Mouse (Mus musculus): ENCODE data around the gene Nos3.

Nos3 gene

GRCm38 (mm10) chr5:24364508-24364907 is at the start of gene Nos3:
Gene Nos3 (plus strand): TSS chr5:24364810.
- no peak for DNase-seq (ENCODE audit: low spot score)

- no peak for DNase-seq (ENCODE audit: low spot score)
Measured at GRCm38 (mm10) chr5:24319776-24320466, 44.7 kb upstream of the Nos3 start.

GRCm38 (mm10) chr5:24320467-24320813 is 44.2 kb upstream of the Nos3 start:
- no peak for DNase-seq (ENCODE audit: low spot score)

- no peak for DNase-seq (ENCODE audit: low spot score)
Measured at GRCm38 (mm10) chr5:24320894-24321293, 43.7 kb upstream of the Nos3 start.

- no peak for DNase-seq (ENCODE audit: low spot score)
Measured at GRCm38 (mm10) chr5:24321711-24322682, 42.6 kb upstream of the Nos3 start.

- no peak for DNase-seq (ENCODE audit: low spot score)
Measured at GRCm38 (mm10) chr5:24325251-24325650, 39.4 kb upstream of the Nos3 start.

GRCm38 (mm10) chr5:24326166-24326841 is 38.3 kb upstream of the Nos3 start:
- DNase-seq (ENCODE audit: low spot score): no peak

GRCm38 (mm10) chr5:24326842-24327417 is 37.7 kb upstream of the Nos3 start:
- no peak for DNase-seq (ENCODE audit: low spot score)

- DNase-seq (ENCODE audit: low spot score): peak; percentile 1
Measured at GRCm38 (mm10) chr5:24328813-24329211, 35.8 kb upstream of the Nos3 start.

- DNase-seq (ENCODE audit: low spot score): peak; percentile 24
Measured at GRCm38 (mm10) chr5:24329212-24329964, 35.2 kb upstream of the Nos3 start.

- no peak for DNase-seq (ENCODE audit: low spot score)
Measured at GRCm38 (mm10) chr5:24329965-24330298, 34.7 kb upstream of the Nos3 start.

GRCm38 (mm10) chr5:24332401-24332800 is 32.2 kb upstream of the Nos3 start:
- DNase-seq (ENCODE audit: low spot score): no peak

GRCm38 (mm10) chr5:24334749-24335148 is 29.9 kb upstream of the Nos3 start:
- DNase-seq (ENCODE audit: low spot score): no peak

- DNase-seq (ENCODE audit: low spot score): no peak
Measured at GRCm38 (mm10) chr5:24335888-24336511, 28.6 kb upstream of the Nos3 start.

- DNase-seq (ENCODE audit: low spot score): no peak
Measured at GRCm38 (mm10) chr5:24337366-24337765, 27.2 kb upstream of the Nos3 start.

GRCm38 (mm10) chr5:24337821-24338220 is 26.8 kb upstream of the Nos3 start:
- DNase-seq (ENCODE audit: low spot score): no peak

GRCm38 (mm10) chr5:24342205-24342963 is 22.2 kb upstream of the Nos3 start:
- no peak for DNase-seq (ENCODE audit: low spot score)

GRCm38 (mm10) chr5:24342966-24343365 is 21.6 kb upstream of the Nos3 start:
- no peak for DNase-seq (ENCODE audit: low spot score)

- DNase-seq (ENCODE audit: low spot score): no peak
Measured at GRCm38 (mm10) chr5:24343379-24343778, 21.2 kb upstream of the Nos3 start.

GRCm38 (mm10) chr5:24343977-24344436 is 20.6 kb upstream of the Nos3 start:
- DNase-seq (ENCODE audit: low spot score): no peak

Data from ovary, postnatal 10 days (tissue).